Mouse (Mus musculus): Measurements from ENCODE around the gene Nudt22. TPM values are rescaled to one million over a fixed set of nuclear protein-coding genes. Genes with fewer than 3 reads are reported as not detected.
A peak's percentile ranks its signal among the peaks of the same experiment; 100 is the strongest.

Nudt22 gene
- polyA plus RNA-seq, 1 experiment = 7.7 TPM

DNA sequence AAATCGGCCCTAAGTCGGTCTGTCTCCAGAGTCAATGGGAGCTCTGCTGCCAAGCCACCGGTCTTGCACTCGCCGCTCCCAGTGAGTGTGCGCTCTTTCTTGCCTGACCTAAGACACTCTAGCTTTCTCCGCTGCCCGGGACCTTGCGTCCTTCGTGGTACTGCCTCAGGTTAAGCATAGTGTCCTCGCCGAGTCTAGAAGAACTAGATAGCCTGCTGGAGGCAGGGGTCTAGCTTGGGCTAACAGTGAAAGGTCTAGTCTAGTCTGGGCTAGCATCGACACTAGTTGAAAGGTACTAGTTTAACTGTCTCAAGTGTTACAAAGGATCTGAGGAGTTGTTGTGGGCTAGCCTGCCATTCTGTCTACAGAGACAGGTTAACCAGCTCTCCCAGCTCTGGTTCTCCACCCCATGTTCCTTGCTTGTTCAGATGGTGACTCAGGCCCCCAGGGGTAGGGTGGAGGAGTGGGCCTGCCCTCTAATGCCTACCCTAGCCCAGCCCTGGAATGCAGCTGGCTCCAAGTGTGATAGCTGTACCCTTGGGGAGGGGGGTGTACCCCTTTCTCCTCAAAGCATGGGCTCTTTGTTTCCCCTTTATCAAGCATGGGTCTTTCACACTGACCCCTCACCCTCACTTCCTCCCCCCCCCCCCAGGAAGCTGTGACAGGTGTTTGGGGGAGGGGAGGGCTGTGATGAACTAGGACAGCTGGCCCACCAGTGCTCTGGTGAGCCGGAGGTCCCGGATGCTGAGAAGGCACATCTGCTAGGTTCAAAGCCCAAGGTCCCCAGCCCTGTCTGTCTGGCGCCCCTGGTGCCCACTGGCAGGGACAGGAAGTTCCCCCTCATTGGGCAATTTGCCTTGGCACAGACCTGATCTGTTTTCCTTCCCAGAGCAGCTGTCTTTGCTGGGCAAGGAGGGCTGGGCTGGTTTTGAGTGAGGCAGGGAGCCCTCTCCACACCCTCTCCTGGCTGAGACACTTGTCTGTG lies 20.1 kb downstream of the Nudt22 start, which contains the start of gene Plcb3:
Gene Plcb3, minus strand, starts transcription at position 934 of the 985 bp plus-strand sequence.
- peak within 1 kb of the TSS; percentile 41 for H3K9ac ChIP-seq (ENCODE audit: low read depth, poor library complexity, severe bottlenecking)
- TF ChIP-seq POLR2A (IDR thresholded peaks at IDR 0.05; ENCODE audit: insufficient read depth, low read length) = no peak
- TF ChIP-seq EP300 (IDR thresholded peaks at IDR 0.05; ENCODE audit: insufficient read depth, low read depth, low read length) = no peak
- no peak for TF ChIP-seq CTCF (IDR thresholded peaks at IDR 0.05; ENCODE audit: low read depth, low read length)
- no peaks in the 10 kb centered on the region for H3K27me3 ChIP-seq (ENCODE audit: control insufficient read depth, insufficient read depth, low read length, poor library complexity, severe bottlenecking)
- H3K4me1 ChIP-seq (ENCODE audit: control insufficient read depth, insufficient read depth, low read length) = peaks cover 7% of the 10 kb centered on the region
- peak within 1 kb of the TSS; percentile 42 for H3K27ac ChIP-seq (ENCODE audit: insufficient read depth, low read length)
- H3K9me3 ChIP-seq (replicated peaks; ENCODE audit: control insufficient read depth, insufficient read depth, low read length, poor library complexity, severe bottlenecking) = no peaks in the 10 kb centered on the region
- peak within 1 kb of the TSS; percentile 76 for H3K4me3 ChIP-seq (ENCODE audit: low read depth, low read length)
- H3K36me3 ChIP-seq (ENCODE audit: control insufficient read depth, insufficient read depth, low read length, poor library complexity, severe bottlenecking) = peaks cover 14% of the 10 kb centered on the region

DNA sequence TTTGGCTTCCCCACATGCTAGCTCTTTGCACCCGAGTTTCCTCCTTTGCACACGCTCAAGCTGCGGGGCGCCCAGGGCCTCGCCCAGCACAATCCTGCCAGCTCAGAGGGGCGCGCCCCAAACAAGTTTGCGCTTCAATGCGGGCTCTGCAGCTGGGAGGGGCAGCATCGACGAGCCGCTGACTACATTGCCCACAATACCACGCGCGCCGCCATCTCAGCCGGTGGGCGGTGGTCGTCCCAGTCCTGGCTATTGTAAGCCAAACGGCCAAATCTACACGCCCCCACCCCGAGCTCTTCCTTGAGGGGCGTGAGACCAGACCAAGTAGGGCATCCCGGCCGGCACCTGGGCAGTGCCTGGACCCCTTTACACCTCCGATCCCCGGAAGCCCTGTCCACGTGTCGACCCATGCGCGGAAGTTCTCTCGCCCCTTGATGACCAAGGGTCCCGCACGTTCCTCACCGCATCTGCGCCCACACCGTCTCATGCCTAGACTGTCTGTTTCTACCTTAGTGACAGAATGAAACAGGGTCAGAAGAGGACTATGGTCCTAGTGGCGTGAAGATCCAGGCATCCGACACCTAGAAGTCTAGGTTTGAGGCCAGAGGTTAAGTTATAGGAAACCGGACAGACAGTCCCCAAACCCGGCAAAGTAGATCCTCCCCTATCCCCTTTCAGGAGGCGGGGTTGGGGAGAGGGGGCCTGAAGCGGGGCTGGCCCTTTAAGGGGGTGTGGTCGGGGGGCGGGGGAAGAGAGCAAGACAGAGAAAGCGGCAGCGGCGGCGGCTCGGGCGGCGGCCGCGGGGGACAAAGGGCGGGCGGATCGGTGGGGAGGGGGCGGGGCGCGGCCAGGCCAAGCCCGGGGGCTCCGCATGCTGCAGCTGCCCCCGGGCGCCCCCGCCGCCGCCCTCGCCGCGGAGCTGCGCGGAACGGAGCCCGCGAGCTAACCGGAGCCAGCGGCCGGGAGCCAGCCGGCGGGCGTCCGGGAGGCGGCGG lies 21.4 kb downstream of the Nudt22 start, which contains the start of gene Ppp1r14b:
Gene Ppp1r14b, plus strand, starts transcription at position 758 of the 995 bp plus-strand sequence.
- no peaks in the 10 kb centered on the region for H3K9me3 ChIP-seq (replicated peaks; ENCODE audit: control insufficient read depth, insufficient read depth, low read length, poor library complexity, severe bottlenecking)
- H3K4me3 ChIP-seq (ENCODE audit: low read depth, low read length) = peak within 1 kb of the TSS; percentile 96
- TF ChIP-seq POLR2A (IDR thresholded peaks at IDR 0.05; ENCODE audit: insufficient read depth, low read length) (peak; percentile 31), EP300 (IDR thresholded peaks at IDR 0.05; ENCODE audit: insufficient read depth, low read depth, low read length) (0 out of 2 replicates have a peak, but pooled peaks have one; percentile 41), CTCF (IDR thresholded peaks at IDR 0.05; ENCODE audit: low read depth, low read length) (no peak)
- peaks cover 9% of the 10 kb centered on the region for H3K4me1 ChIP-seq (ENCODE audit: control insufficient read depth, insufficient read depth, low read length)
- H3K27ac ChIP-seq (ENCODE audit: insufficient read depth, low read length) = peak within 1 kb of the TSS; percentile 64
- no peaks in the 10 kb centered on the region for H3K27me3 ChIP-seq (ENCODE audit: control insufficient read depth, insufficient read depth, low read length, poor library complexity, severe bottlenecking)
- peak within 1 kb of the TSS; percentile 41 for H3K9ac ChIP-seq (ENCODE audit: low read depth, poor library complexity, severe bottlenecking)
- H3K36me3 ChIP-seq (ENCODE audit: control insufficient read depth, insufficient read depth, low read length, poor library complexity, severe bottlenecking) = peaks cover 14% of the 10 kb centered on the region

DNA sequence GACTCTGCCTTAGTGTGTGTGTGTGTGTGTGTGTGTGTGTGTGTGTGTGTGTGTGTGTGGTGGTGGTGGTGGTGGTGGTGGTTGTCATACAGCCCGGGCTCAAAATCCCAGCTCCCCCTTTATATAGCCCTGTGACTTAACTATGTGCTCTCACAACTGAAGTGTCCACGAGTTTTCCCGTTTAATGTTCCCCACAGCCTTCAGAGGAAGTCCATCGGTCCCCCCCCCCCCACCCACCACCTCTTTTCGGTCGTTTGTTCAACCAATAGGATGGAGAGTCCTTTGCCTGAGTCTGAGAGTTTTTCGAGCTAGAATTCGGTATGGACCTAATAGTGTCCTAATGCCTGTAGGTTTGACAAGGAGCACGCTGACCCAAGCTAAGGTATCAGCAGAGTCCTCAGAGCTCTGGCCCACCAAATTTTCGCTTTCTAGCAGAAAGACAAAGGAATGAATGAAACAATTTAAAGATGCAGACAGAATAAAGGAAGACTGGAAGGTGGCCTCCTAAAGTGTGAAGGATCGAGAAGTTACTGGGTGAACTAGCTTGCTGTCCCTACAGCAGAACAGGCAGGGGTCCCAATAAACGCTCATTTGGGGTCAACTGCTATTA lies 22.2 kb downstream of the Nudt22 start:
- Histone ChIP-seq H3K4me1 (ENCODE audit: control insufficient read depth, insufficient read depth, low read length) (peaks cover 9% of the 10 kb centered on the region), H3K9ac (ENCODE audit: low read depth, poor library complexity, severe bottlenecking) (peak overlapping the region; percentile 41), H3K27ac (ENCODE audit: insufficient read depth, low read length) (peak overlapping the region; percentile 53)

DNA sequence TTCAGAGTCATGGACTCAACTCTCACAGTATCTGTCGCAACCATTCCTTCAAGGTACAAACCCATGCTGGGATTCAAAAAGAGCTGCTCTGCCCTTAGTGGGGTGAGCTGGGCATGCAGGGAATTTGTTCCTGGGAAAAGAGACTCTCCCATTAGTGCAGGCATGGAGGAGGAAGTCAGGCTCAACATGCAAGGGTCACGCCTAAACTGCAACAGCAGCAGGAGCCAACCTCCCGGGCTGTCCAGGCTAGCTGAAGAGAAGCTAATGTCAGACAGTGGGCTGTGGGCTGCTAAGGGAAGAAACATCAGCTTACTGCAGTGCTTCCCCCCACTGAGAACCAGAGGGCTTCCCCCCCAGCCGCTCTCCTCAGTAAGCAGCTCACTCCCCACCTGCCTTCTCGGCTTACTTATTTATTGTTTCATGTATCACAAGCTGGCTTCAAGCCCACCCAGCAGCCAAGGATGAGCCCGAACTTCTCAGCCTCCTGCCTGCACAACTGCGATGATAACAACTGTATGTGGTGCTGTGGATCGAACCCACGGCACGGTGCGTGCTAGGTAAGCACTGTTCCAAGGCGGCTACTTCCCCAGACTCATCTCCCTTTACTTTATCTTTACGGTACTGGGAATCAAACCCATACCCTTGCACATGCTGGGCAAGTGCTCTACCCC lies 23.5 kb downstream of the Nudt22 start:
- H3K27ac ChIP-seq (ENCODE audit: insufficient read depth, low read length) = peak overlapping the region; percentile 42; the same call in 1 of the 2 replicates

More for the DNA sequence above, 22.2 kb downstream of the Nudt22 start:
- no peaks in the 10 kb centered on the region for H3K9me3 ChIP-seq (replicated peaks; ENCODE audit: control insufficient read depth, insufficient read depth, low read length, poor library complexity, severe bottlenecking)
- no peaks in the 10 kb centered on the region for H3K27me3 ChIP-seq (ENCODE audit: control insufficient read depth, insufficient read depth, low read length, poor library complexity, severe bottlenecking)
- TF ChIP-seq CTCF (IDR thresholded peaks at IDR 0.05; ENCODE audit: low read depth, low read length) (no peak), POLR2A (IDR thresholded peaks at IDR 0.05; ENCODE audit: insufficient read depth, low read length) (no peak), EP300 (IDR thresholded peaks at IDR 0.05; ENCODE audit: insufficient read depth, low read depth, low read length) (no peak)
- H3K4me3 ChIP-seq (ENCODE audit: low read depth, low read length) = peak overlapping the region; percentile 54
- H3K36me3 ChIP-seq (ENCODE audit: control insufficient read depth, insufficient read depth, low read length, poor library complexity, severe bottlenecking) = peaks cover 14% of the 10 kb centered on the region

DNA sequence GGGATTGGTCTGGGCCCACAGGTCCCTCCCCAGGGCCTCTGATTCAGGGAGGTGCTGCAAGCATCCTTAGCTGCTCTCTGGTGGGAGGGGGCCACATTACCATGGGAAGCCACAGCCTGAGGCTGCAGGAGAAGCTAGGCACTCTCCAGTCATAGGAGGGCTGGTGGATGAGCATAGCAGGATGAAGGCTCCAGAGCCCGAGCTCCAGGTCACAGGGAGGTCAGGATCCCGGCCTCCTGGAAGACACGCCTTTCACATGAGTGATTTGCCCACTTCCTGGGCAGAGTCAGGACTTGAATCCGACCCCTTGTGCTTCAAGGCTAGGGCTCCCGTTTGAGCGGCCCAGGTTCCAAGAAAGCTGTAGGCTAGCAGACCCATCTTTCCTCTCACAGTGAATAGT lies 24.3 kb downstream of the Nudt22 start:
- Histone ChIP-seq H3K4me1 (ENCODE audit: control insufficient read depth, insufficient read depth, low read length) (peaks cover 12% of the 10 kb centered on the region), H3K9ac (ENCODE audit: low read depth, poor library complexity, severe bottlenecking) (no peak overlapping the region), H3K27me3 (ENCODE audit: control insufficient read depth, insufficient read depth, low read length, poor library complexity, severe bottlenecking) (no peaks in the 10 kb centered on the region), H3K9me3 (replicated peaks; ENCODE audit: control insufficient read depth, insufficient read depth, low read length, poor library complexity, severe bottlenecking) (no peaks in the 10 kb centered on the region), H3K4me3 (ENCODE audit: low read depth, low read length) (no peak overlapping the region), H3K27ac (ENCODE audit: insufficient read depth, low read length) (peak overlapping the region; percentile 42), H3K36me3 (ENCODE audit: control insufficient read depth, insufficient read depth, low read length, poor library complexity, severe bottlenecking) (no peaks in the 10 kb centered on the region; the same call in 1 of the 2 replicates)
- TF ChIP-seq CTCF (IDR thresholded peaks at IDR 0.05; ENCODE audit: low read depth, low read length) (no peak), POLR2A (IDR thresholded peaks at IDR 0.05; ENCODE audit: insufficient read depth, low read length) (no peak), EP300 (IDR thresholded peaks at IDR 0.05; ENCODE audit: insufficient read depth, low read depth, low read length) (no peak)

More for the DNA sequence above, 23.5 kb downstream of the Nudt22 start:
- Histone ChIP-seq H3K27me3 (ENCODE audit: control insufficient read depth, insufficient read depth, low read length, poor library complexity, severe bottlenecking) (no peaks in the 10 kb centered on the region), H3K4me1 (ENCODE audit: control insufficient read depth, insufficient read depth, low read length) (peaks cover 12% of the 10 kb centered on the region), H3K36me3 (ENCODE audit: control insufficient read depth, insufficient read depth, low read length, poor library complexity, severe bottlenecking) (peaks cover 3% of the 10 kb centered on the region), H3K9me3 (replicated peaks; ENCODE audit: control insufficient read depth, insufficient read depth, low read length, poor library complexity, severe bottlenecking) (no peaks in the 10 kb centered on the region), H3K4me3 (ENCODE audit: low read depth, low read length) (no peak overlapping the region), H3K9ac (ENCODE audit: low read depth, poor library complexity, severe bottlenecking) (no peak overlapping the region)
- no peak for TF ChIP-seq EP300 (IDR thresholded peaks at IDR 0.05; ENCODE audit: insufficient read depth, low read depth, low read length)
- no peak for TF ChIP-seq POLR2A (IDR thresholded peaks at IDR 0.05; ENCODE audit: insufficient read depth, low read length)
- no peak for TF ChIP-seq CTCF (IDR thresholded peaks at IDR 0.05; ENCODE audit: low read depth, low read length)
